Mouse (Mus musculus) kidney, postnatal 4 days (tissue): ENCODE data around the gene Minos1.

ENCODE experiments used
- DNase-seq, 2 experiments: peaks; one replicate each; pipeline ENCODE4 v3.0.0; 2021; ENCODE audit warnings: mixed read lengths in 2 of 2

The Minos1 gene

GRCm38 (mm10) chr4:139142985-139143384 is 12.1 kb upstream of the Minos1 start:
- peak; percentile 78 to 84 for DNase-seq

- DNase-seq = peak in 1 of 2 experiments; percentile 31
These were observed 10.9 kb upstream of the Minos1 start for GRCm38 (mm10) chr4:139141785-139142184.

GRCm38 (mm10) chr4:139140267-139140666 is 9.4 kb upstream of the Minos1 start:
- no peak for DNase-seq

GRCm38 (mm10) chr4:139136011-139136410 is 5.1 kb upstream of the Minos1 start:
- no peak for DNase-seq

GRCm38 (mm10) chr4:139133109-139133508 is 2.2 kb upstream of the Minos1 start:
- no peak for DNase-seq

GRCm38 (mm10) chr4:139131858-139132672 is 1.2 kb upstream of the Minos1 start:
- no peak for DNase-seq

GRCm38 (mm10) chr4:139129806-139130700 is 860 bp downstream of the Minos1 start:
- peak; percentile 55 to 70 for DNase-seq

- DNase-seq = no peak
These were observed 4.4 kb downstream of the Minos1 start for GRCm38 (mm10) chr4:139126475-139126874.

GRCm38 (mm10) chr4:139124940-139125339 is 6.0 kb downstream of the Minos1 start:
- DNase-seq = no peak

- no peak for DNase-seq
These were observed 8.4 kb downstream of the Minos1 start for GRCm38 (mm10) chr4:139122557-139122956.

- DNase-seq = no peak
These were observed 9.9 kb downstream of the Minos1 start for GRCm38 (mm10) chr4:139120998-139121397.

- DNase-seq = no peak
These were observed 10.6 kb downstream of the Minos1 start for GRCm38 (mm10) chr4:139120281-139120814.

GRCm38 (mm10) chr4:139116356-139117063 is 14.4 kb downstream of the Minos1 start:
- DNase-seq = peak in 1 of 2 experiments; percentile 37

- peak in 1 of 2 experiments; percentile 21 for DNase-seq
These were observed 15.2 kb downstream of the Minos1 start for GRCm38 (mm10) chr4:139115721-139116120.

GRCm38 (mm10) chr4:139112482-139112881 is 18.4 kb downstream of the Minos1 start:
- DNase-seq = no peak

- DNase-seq = peak; percentile 29 to 38
These were observed 19.5 kb downstream of the Minos1 start for GRCm38 (mm10) chr4:139111421-139111820.

- DNase-seq = no peak
These were observed 20.1 kb downstream of the Minos1 start for GRCm38 (mm10) chr4:139110858-139111257.

GRCm38 (mm10) chr4:139105453-139105852 is 25.5 kb downstream of the Minos1 start:
- DNase-seq = no peak

GRCm38 (mm10) chr4:139101546-139101945 is 29.4 kb downstream of the Minos1 start:
- no peak for DNase-seq

- no peak for DNase-seq
These were observed 30.6 kb downstream of the Minos1 start for GRCm38 (mm10) chr4:139100326-139100725.

- DNase-seq = no peak
These were observed 34.7 kb downstream of the Minos1 start for GRCm38 (mm10) chr4:139096201-139096600.

- DNase-seq = peak; percentile 39 to 45
These were observed 35.5 kb downstream of the Minos1 start for GRCm38 (mm10) chr4:139095406-139095805.

GRCm38 (mm10) chr4:139093196-139093530 is 37.8 kb downstream of the Minos1 start:
- DNase-seq = no peak
